Mouse (Mus musculus) intestine, embryonic 16.5 days (tissue): ENCODE data around the gene Kcnip1. TPM values are rescaled to one million over a fixed set of nuclear protein-coding genes. Genes with fewer than 3 reads are reported as not detected.

Experiments
- ATAC-seq: fragments of 200-750 bp; cut with Nextera tagmentation; 2 replicates; pipeline ENCODE4 v1.8.0; 2017; ENCODE audit warnings: moderate TSS enrichment, moderate library complexity
- H3K27ac ChIP-seq: fragments of 300-500 bp; sonication (generic); 2 replicates; pipeline ENCODE4 v1.5.1; 2014; ENCODE audit warnings: mild to moderate bottlenecking, low read length
- H3K27me3 ChIP-seq: fragments of 300-500 bp; sonication (generic); replicated peaks from 2 replicates; pipeline ENCODE4 v1.6.1; 2014; ENCODE audit warnings: low read length, control low read depth, mixed read lengths; ENCODE audit not compliant: control insufficient read depth, insufficient read depth
- H3K36me3 ChIP-seq: fragments of 300-500 bp; sonication (generic); 2 replicates; pipeline ENCODE4 v1.6.1; 2014; ENCODE audit warnings: low read length, control low read depth; ENCODE audit not compliant: control insufficient read depth, insufficient read depth
- H3K4me1 ChIP-seq: fragments of 300-500 bp; sonication (generic); 2 replicates; pipeline ENCODE4 v1.6.1; 2014; ENCODE audit warnings: low read length, control low read depth, mixed read lengths; ENCODE audit not compliant: control insufficient read depth, insufficient read depth
- H3K4me2 ChIP-seq: fragments of 300-500 bp; sonication (generic); 2 replicates; pipeline ENCODE4 v1.6.1; 2014; ENCODE audit warnings: low read depth, low read length, control low read depth
- H3K4me3 ChIP-seq: fragments of 300-500 bp; sonication (generic); 2 replicates; pipeline ENCODE4 v1.5.1; 2014; ENCODE audit warnings: mild to moderate bottlenecking, low read length
- H3K9ac ChIP-seq: fragments of 300-500 bp; sonication (generic); 2 replicates; pipeline ENCODE4 v1.6.1; 2014; ENCODE audit warnings: low read depth, low read length
- H3K9me3 ChIP-seq: fragments of 300-500 bp; sonication (generic); 2 replicates; pipeline ENCODE4 v1.6.1; 2016; ENCODE audit warnings: low read length, control low read depth; ENCODE audit not compliant: control insufficient read depth
- WGBS: fragments of 180-500 bp; shearing (Covaris S2); extraction: QIAGEN DNeasy Blood & Tissue Kit; methylation state at CpG from one replicate; pipeline ENCODE4 v1.1.7; 2014; 5-methylcytosine and 5-hydroxymethylcytosine counted together
- polyA plus RNA-seq: library from polyadenylated mRNA; unstranded; fragments of >200 nt; fragmentation: Nextera tagmentation; extraction: Ambion mirVana; gene quantifications from 2 replicates; pipeline ENCODE4 v1.2.1, GENCODE M21; 2015

The Kcnip1 gene
- polyA plus RNA-seq, 1 experiment from 2014 or later, result 8.9 TPM

- 83% methylated on average over 7 of the region's 7 CpGs for WGBS
- Histone ChIP-seq H3K4me2 (no peak overlapping the region), H3K27me3 (no peaks in the 10 kb centered on the region), H3K27ac (no peak overlapping the region), H3K4me1 (no peaks in the 10 kb centered on the region), H3K9me3 (no peaks in the 10 kb centered on the region), H3K4me3 (no peak overlapping the region), H3K9ac (no peak overlapping the region), H3K36me3 (no peaks in the 10 kb centered on the region)
- ATAC-seq, result no peak
Measured at GRCm38 (mm10) chr11:33820876-33821275, 172.1 kb downstream of the Kcnip1 start.

GRCm38 (mm10) chr11:33818861-33819503 lies 174.0 kb downstream of the Kcnip1 start:
- no peaks in the 10 kb centered on the region for H3K9me3 ChIP-seq
- no peak for ATAC-seq
- no peak overlapping the region for H3K27ac ChIP-seq
- no peaks in the 10 kb centered on the region for H3K4me1 ChIP-seq
- 29% methylated on average over 5 of the region's 5 CpGs for WGBS
- no peak overlapping the region for H3K4me2 ChIP-seq
- no peak overlapping the region for H3K9ac ChIP-seq
- no peak overlapping the region for H3K4me3 ChIP-seq
- no peaks in the 10 kb centered on the region for H3K36me3 ChIP-seq
- no peaks in the 10 kb centered on the region for H3K27me3 ChIP-seq

- Histone ChIP-seq H3K4me3 (no peak overlapping the region), H3K36me3 (no peaks in the 10 kb centered on the region), H3K4me1 (no peaks in the 10 kb centered on the region), H3K4me2 (no peak overlapping the region), H3K27me3 (no peaks in the 10 kb centered on the region), H3K9ac (no peak overlapping the region), H3K9me3 (no peaks in the 10 kb centered on the region), H3K27ac (no peak overlapping the region)
- ATAC-seq, result no peak
- 24% methylated on average over 3 of the region's 3 CpGs for WGBS
Measured at GRCm38 (mm10) chr11:33816020-33816419, 176.9 kb downstream of the Kcnip1 start.

- Histone ChIP-seq H3K9me3 (no peaks in the 10 kb centered on the region), H3K4me2 (no peak overlapping the region), H3K4me3 (no peak overlapping the region), H3K27ac (no peak overlapping the region), H3K27me3 (no peaks in the 10 kb centered on the region), H3K9ac (no peak overlapping the region), H3K4me1 (no peaks in the 10 kb centered on the region), H3K36me3 (no peaks in the 10 kb centered on the region)
- WGBS, result 57% methylated on average over 7 of the region's 7 CpGs
- no peak for ATAC-seq
Measured at GRCm38 (mm10) chr11:33810105-33810504, 182.8 kb downstream of the Kcnip1 start.

- Histone ChIP-seq H3K27ac (no peak overlapping the region), H3K4me2 (no peak overlapping the region), H3K9ac (no peak overlapping the region), H3K9me3 (no peaks in the 10 kb centered on the region), H3K36me3 (no peaks in the 10 kb centered on the region), H3K4me1 (no peaks in the 10 kb centered on the region), H3K4me3 (no peak overlapping the region), H3K27me3 (no peaks in the 10 kb centered on the region)
- 70% methylated on average over 2 of the region's 2 CpGs for WGBS
- ATAC-seq, result no peak
Measured at GRCm38 (mm10) chr11:33803093-33803492, 189.9 kb downstream of the Kcnip1 start.

GRCm38 (mm10) chr11:33800436-33801088 lies 192.4 kb downstream of the Kcnip1 start:
- Histone ChIP-seq H3K27ac (no peak overlapping the region), H3K27me3 (no peaks in the 10 kb centered on the region)
- WGBS, result 47% methylated on average over 10 of the region's 10 CpGs

GRCm38 (mm10) chr11:33799933-33800332 lies 193.0 kb downstream of the Kcnip1 start:
- Histone ChIP-seq H3K4me3 (no peak overlapping the region), H3K4me1 (no peaks in the 10 kb centered on the region), H3K9me3 (no peaks in the 10 kb centered on the region), H3K36me3 (no peaks in the 10 kb centered on the region), H3K4me2 (no peak overlapping the region), H3K27me3 (no peaks in the 10 kb centered on the region), H3K9ac (no peak overlapping the region), H3K27ac (no peak overlapping the region)
- ATAC-seq, result no peak
- WGBS, result 14% methylated on average over 1 of the region's 1 CpGs

More at GRCm38 (mm10) chr11:33800436-33801088, 192.4 kb downstream of the Kcnip1 start:
- no peak overlapping the region for H3K9ac ChIP-seq
- H3K4me2 ChIP-seq, result no peak overlapping the region
- ATAC-seq, result no peak
- no peaks in the 10 kb centered on the region for H3K4me1 ChIP-seq
- no peak overlapping the region for H3K4me3 ChIP-seq
- H3K36me3 ChIP-seq, result no peaks in the 10 kb centered on the region
- H3K9me3 ChIP-seq, result no peaks in the 10 kb centered on the region

- Histone ChIP-seq H3K4me1 (no peaks in the 10 kb centered on the region), H3K9ac (no peak overlapping the region), H3K27ac (no peak overlapping the region), H3K36me3 (no peaks in the 10 kb centered on the region), H3K9me3 (no peaks in the 10 kb centered on the region), H3K4me3 (no peak overlapping the region), H3K4me2 (no peak overlapping the region), H3K27me3 (no peaks in the 10 kb centered on the region)
- 47% methylated on average over 12 of the region's 12 CpGs for WGBS
- ATAC-seq, result no peak
Measured at GRCm38 (mm10) chr11:33798094-33798648, 194.8 kb downstream of the Kcnip1 start.

- H3K4me3 ChIP-seq, result no peak overlapping the region
- no peak overlapping the region for H3K4me2 ChIP-seq
- H3K9ac ChIP-seq, result no peak overlapping the region
- no peaks in the 10 kb centered on the region for H3K4me1 ChIP-seq
- no peak for ATAC-seq
- WGBS, result 23% methylated on average over 5 of the region's 5 CpGs
- H3K36me3 ChIP-seq, result no peaks in the 10 kb centered on the region
- no peaks in the 10 kb centered on the region for H3K27me3 ChIP-seq
- no peaks in the 10 kb centered on the region for H3K9me3 ChIP-seq
- H3K27ac ChIP-seq, result no peak overlapping the region
Measured at GRCm38 (mm10) chr11:33787362-33787761, 205.6 kb downstream of the Kcnip1 start.
